Mouse (Mus musculus): ENCODE results near the gene Bst2.

DNA sequence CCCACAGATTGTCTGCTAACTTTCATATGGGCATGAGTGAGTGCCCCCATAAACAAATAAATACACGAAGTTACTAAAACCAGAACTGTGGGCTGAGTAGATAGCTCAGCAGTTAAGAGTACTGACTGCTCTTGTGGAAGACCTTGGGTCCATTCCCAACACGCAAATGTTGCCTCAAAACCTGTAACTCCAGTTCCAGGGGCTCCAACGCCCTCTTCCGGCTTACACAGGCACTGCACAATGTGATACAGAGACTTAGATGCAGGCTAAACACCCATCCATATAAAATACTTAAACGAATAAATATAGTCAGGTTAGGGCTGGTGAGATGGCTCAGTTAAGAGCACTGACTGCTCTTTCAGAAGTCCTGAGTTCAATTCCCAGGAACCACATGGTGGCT is 22.2 kb downstream of the Bst2 start:
- TF ChIP-seq CTCF (IDR thresholded peaks at IDR 0.05; ENCODE audit: low read depth, low read length): no peak
- no peak for TF ChIP-seq POLR2A (IDR thresholded peaks at IDR 0.05; ENCODE audit: borderline replicate concordance, low read depth, low read length)

All from bone marrow macrophage, adult 2 months (primary cell).